Mouse (Mus musculus): ENCODE results near the gene BC028528. TPM values are rescaled to one million over a fixed set of nuclear protein-coding genes. Genes with fewer than 3 reads are reported as not detected.
A peak's percentile ranks its signal among the peaks of the same experiment; 100 is the strongest.

Gene BC028528
- polyA plus RNA-seq, 1 experiment from 2014 or later = 8.5 TPM

- Histone ChIP-seq H3K9ac (ENCODE audit: low read length) (no peak overlapping the region), H3K4me1 (ENCODE audit: control insufficient read depth, insufficient read depth, low read length) (peaks cover 6% of the 10 kb centered on the region), H3K27ac (ENCODE audit: low read depth, low read length) (no peak overlapping the region), H3K4me2 (no peak overlapping the region), H3K27me3 (ENCODE audit: control insufficient read depth, insufficient read depth, low read length) (no peaks in the 10 kb centered on the region), H3K9me3 (ENCODE audit: control insufficient read depth, low read length) (no peaks in the 10 kb centered on the region), H3K4me3 (ENCODE audit: low read depth, low read length) (no peak overlapping the region), H3K36me3 (ENCODE audit: control insufficient read depth, insufficient read depth, low read length) (no peaks in the 10 kb centered on the region)
- WGBS = 71% methylated on average over 3 of the region's 3 CpGs
- no peak for ATAC-seq (ENCODE audit: low FRiP score)
- DNase-seq (ENCODE audit: low spot score, missing footprints) = no peak
These were observed 2.1 kb downstream of the BC028528 start for GRCm38 (mm10) chr3:95889664-95890063.

GRCm38 (mm10) chr3:95887596-95887995 is 4.2 kb downstream of the BC028528 start:
- no peak overlapping the region for H3K4me2 ChIP-seq
- 81% methylated on average over 4 of the region's 4 CpGs for WGBS
- no peak overlapping the region for H3K4me3 ChIP-seq (ENCODE audit: low read depth, low read length)

GRCm38 (mm10) chr3:95884400-95884799 is 7.4 kb downstream of the BC028528 start:
- ATAC-seq (ENCODE audit: low FRiP score) (no peak), DNase-seq (ENCODE audit: low spot score, missing footprints) (no peak)
- 83% methylated on average over 5 of the region's 5 CpGs for WGBS

More at GRCm38 (mm10) chr3:95887596-95887995, 4.2 kb downstream of the BC028528 start:
- H3K4me1 ChIP-seq (ENCODE audit: control insufficient read depth, insufficient read depth, low read length) = peaks cover 8% of the 10 kb centered on the region
- H3K9ac ChIP-seq (ENCODE audit: low read length) = no peak overlapping the region
- H3K27me3 ChIP-seq (ENCODE audit: control insufficient read depth, insufficient read depth, low read length) = 0 out of 2 replicates have a peak, but pooled peaks cover 2% of the 10 kb centered on the region
- no peak for ATAC-seq (ENCODE audit: low FRiP score)
- DNase-seq (ENCODE audit: low spot score, missing footprints) = no peak
- H3K9me3 ChIP-seq (ENCODE audit: control insufficient read depth, low read length) = no peaks in the 10 kb centered on the region
- H3K36me3 ChIP-seq (ENCODE audit: control insufficient read depth, insufficient read depth, low read length) = no peaks in the 10 kb centered on the region
- H3K27ac ChIP-seq (ENCODE audit: low read depth, low read length) = no peak overlapping the region

GRCm38 (mm10) chr3:95882816-95883425 is 8.9 kb downstream of the BC028528 start:
- peaks cover 10% of the 10 kb centered on the region; the same call in 1 of the 2 replicates for H3K4me1 ChIP-seq (ENCODE audit: control insufficient read depth, insufficient read depth, low read length)
- 0 out of 2 replicates have a peak, but pooled peaks cover 2% of the 10 kb centered on the region for H3K27me3 ChIP-seq (ENCODE audit: control insufficient read depth, insufficient read depth, low read length)
- H3K36me3 ChIP-seq (ENCODE audit: control insufficient read depth, insufficient read depth, low read length) = no peaks in the 10 kb centered on the region
- H3K4me3 ChIP-seq (ENCODE audit: low read depth, low read length) = peak overlapping the region; percentile 47
- ATAC-seq (ENCODE audit: low FRiP score) (no peak), DNase-seq (ENCODE audit: low spot score, missing footprints) (peak; percentile 92)
- H3K27ac ChIP-seq (ENCODE audit: low read depth, low read length) = no peak overlapping the region
- 4% methylated on average over 24 of the region's 24 CpGs for WGBS
- H3K4me2 ChIP-seq = peak overlapping the region; percentile 94
- no peaks in the 10 kb centered on the region for H3K9me3 ChIP-seq (ENCODE audit: control insufficient read depth, low read length)
- H3K9ac ChIP-seq (ENCODE audit: low read length) = peak overlapping the region; percentile 39

More at GRCm38 (mm10) chr3:95884400-95884799, 7.4 kb downstream of the BC028528 start:
- Histone ChIP-seq H3K4me1 (ENCODE audit: control insufficient read depth, insufficient read depth, low read length) (peaks cover 10% of the 10 kb centered on the region; the same call in 1 of the 2 replicates), H3K9ac (ENCODE audit: low read length) (no peak overlapping the region), H3K4me3 (ENCODE audit: low read depth, low read length) (no peak overlapping the region), H3K36me3 (ENCODE audit: control insufficient read depth, insufficient read depth, low read length) (no peaks in the 10 kb centered on the region), H3K4me2 (no peak overlapping the region), H3K27me3 (ENCODE audit: control insufficient read depth, insufficient read depth, low read length) (0 out of 2 replicates have a peak, but pooled peaks cover 2% of the 10 kb centered on the region), H3K27ac (ENCODE audit: low read depth, low read length) (no peak overlapping the region), H3K9me3 (ENCODE audit: control insufficient read depth, low read length) (no peaks in the 10 kb centered on the region)

- H3K27ac ChIP-seq (ENCODE audit: low read depth, low read length) = no peak within 1 kb of the TSS
- ATAC-seq (ENCODE audit: low FRiP score) = peak; percentile 99
- WGBS = under 1% methylated on average over 66 of the region's 66 CpGs
These were observed 9.6 kb downstream of the BC028528 start, which contains the start of gene Ciart for GRCm38 (mm10) chr3:95881979-95882815. Ciart (minus strand) TSS chr3:95882251.

GRCm38 (mm10) chr3:95879063-95879462 is 12.7 kb downstream of the BC028528 start:
- Histone ChIP-seq H3K27me3 (ENCODE audit: control insufficient read depth, insufficient read depth, low read length) (0 out of 2 replicates have a peak, but pooled peaks cover 2% of the 10 kb centered on the region), H3K9me3 (ENCODE audit: control insufficient read depth, low read length) (no peaks in the 10 kb centered on the region), H3K4me2 (no peak overlapping the region), H3K4me3 (ENCODE audit: low read depth, low read length) (no peak overlapping the region), H3K4me1 (ENCODE audit: control insufficient read depth, insufficient read depth, low read length) (peaks cover 10% of the 10 kb centered on the region; the same call in 1 of the 2 replicates), H3K36me3 (ENCODE audit: control insufficient read depth, insufficient read depth, low read length) (no peaks in the 10 kb centered on the region), H3K9ac (ENCODE audit: low read length) (no peak overlapping the region), H3K27ac (ENCODE audit: low read depth, low read length) (no peak overlapping the region)
- ATAC-seq (ENCODE audit: low FRiP score) (no peak), DNase-seq (ENCODE audit: low spot score, missing footprints) (no peak)
- WGBS = 91% methylated on average over 4 of the region's 4 CpGs

More at GRCm38 (mm10) chr3:95881979-95882815, 9.6 kb downstream of the BC028528 start, which contains the start of gene Ciart:
- H3K27me3 ChIP-seq (ENCODE audit: control insufficient read depth, insufficient read depth, low read length) = 0 out of 2 replicates have a peak, but pooled peaks cover 2% of the 10 kb centered on the region
- DNase-seq (ENCODE audit: low spot score, missing footprints) = peak; percentile 98
- no peaks in the 10 kb centered on the region for H3K36me3 ChIP-seq (ENCODE audit: control insufficient read depth, insufficient read depth, low read length)
- H3K9ac ChIP-seq (ENCODE audit: low read length) = peak within 1 kb of the TSS; percentile 52
- no peaks in the 10 kb centered on the region for H3K9me3 ChIP-seq (ENCODE audit: control insufficient read depth, low read length)
- peak within 1 kb of the TSS; percentile 94 for H3K4me2 ChIP-seq
- peak within 1 kb of the TSS; percentile 47 for H3K4me3 ChIP-seq (ENCODE audit: low read depth, low read length)
- peaks cover 10% of the 10 kb centered on the region; the same call in 1 of the 2 replicates for H3K4me1 ChIP-seq (ENCODE audit: control insufficient read depth, insufficient read depth, low read length)

- no peaks in the 10 kb centered on the region for H3K27me3 ChIP-seq (ENCODE audit: control insufficient read depth, insufficient read depth, low read length)
- H3K9ac ChIP-seq (ENCODE audit: low read length) = peak overlapping the region; percentile 38; the same call in 1 of the 2 replicates
- WGBS = 79% methylated on average over 7 of the region's 7 CpGs
- no peak overlapping the region for H3K27ac ChIP-seq (ENCODE audit: low read depth, low read length)
- H3K36me3 ChIP-seq (ENCODE audit: control insufficient read depth, insufficient read depth, low read length) = peaks cover 14% of the 10 kb centered on the region
- H3K9me3 ChIP-seq (ENCODE audit: control insufficient read depth, low read length) = no peaks in the 10 kb centered on the region
- peak overlapping the region; percentile 61 for H3K4me3 ChIP-seq (ENCODE audit: low read depth, low read length)
- peaks cover 12% of the 10 kb centered on the region for H3K4me1 ChIP-seq (ENCODE audit: control insufficient read depth, insufficient read depth, low read length)
- DNase-seq (ENCODE audit: low spot score, missing footprints) (no peak), ATAC-seq (ENCODE audit: low FRiP score) (no peak)
- peak overlapping the region; percentile 63 for H3K4me2 ChIP-seq
These were observed 19.8 kb downstream of the BC028528 start for GRCm38 (mm10) chr3:95872048-95872447.

GRCm38 (mm10) chr3:95871392-95871867 is 20.4 kb downstream of the BC028528 start, which contains the start of gene Mrps21:
Mrps21 (minus strand) TSS chr3:95871519.
- under 1% methylated on average over 33 of the region's 33 CpGs for whole genome bisulfite sequencing
- ATAC-seq (ENCODE audit: low FRiP score) = peak; percentile 94
- peaks cover 14% of the 10 kb centered on the region for H3K36me3 ChIP-seq (ENCODE audit: control insufficient read depth, insufficient read depth, low read length)

More at GRCm38 (mm10) chr3:95871392-95871867, 20.4 kb downstream of the BC028528 start, which contains the start of gene Mrps21:
- H3K9me3 ChIP-seq (ENCODE audit: control insufficient read depth, low read length) = no peaks in the 10 kb centered on the region
- H3K4me1 ChIP-seq (ENCODE audit: control insufficient read depth, insufficient read depth, low read length) = peaks cover 12% of the 10 kb centered on the region
- peak within 1 kb of the TSS; percentile 83 for H3K9ac ChIP-seq (ENCODE audit: low read length)
- peak; percentile 97 for DNase-seq (ENCODE audit: low spot score, missing footprints)
- H3K4me3 ChIP-seq (ENCODE audit: low read depth, low read length) = peak within 1 kb of the TSS; percentile 61
- H3K4me2 ChIP-seq = peak within 1 kb of the TSS; percentile 63
- no peak within 1 kb of the TSS for H3K27ac ChIP-seq (ENCODE audit: low read depth, low read length)
- H3K27me3 ChIP-seq (ENCODE audit: control insufficient read depth, insufficient read depth, low read length) = no peaks in the 10 kb centered on the region

Data from midbrain, embryonic 11.5 days (tissue).